Mouse (Mus musculus): ENCODE measurements at regions not wholly inside any gene's neighbourhood (a gene's known extent, or its start where the extent isn't known, plus 50 kb on each side); places are given as distances from the start of the nearest gene placed in this dataset.

DNA sequence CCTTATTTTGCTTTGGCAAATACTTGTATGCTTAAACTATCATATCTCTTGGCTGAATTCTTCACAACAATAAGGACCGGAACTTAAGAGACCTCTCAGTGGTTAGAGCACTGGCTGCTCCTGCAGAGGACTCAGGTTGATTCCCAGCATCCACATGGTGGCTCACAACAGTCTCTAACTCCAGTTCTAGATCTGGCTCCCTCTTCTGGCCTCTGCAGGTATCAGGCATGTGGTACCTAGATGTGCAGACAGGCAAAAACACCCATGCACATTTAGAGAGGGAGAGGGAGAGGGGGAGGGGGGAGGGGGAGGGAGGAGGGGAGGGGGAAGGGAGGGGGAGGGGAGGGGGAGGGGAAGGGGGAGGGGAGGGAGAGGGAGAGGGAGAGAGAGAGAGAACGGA is 80.0 kb upstream of the Sfswap start:
- no peak overlapping the region for H3K27ac ChIP-seq
- no peak for ATAC-seq (ENCODE audit: insufficient read depth)
- 62% methylated on average over 2 of the region's 2 CpGs for WGBS (ENCODE audit: insufficient replicate concordance)
- no peak overlapping the region for H3K9ac ChIP-seq (replicated peaks)
- H3K27me3 ChIP-seq (ENCODE audit: control insufficient read depth, insufficient read depth, low read length), result no peaks in the 10 kb centered on the region
- no peak overlapping the region for H3K4me2 ChIP-seq (ENCODE audit: low read depth)
- TF ChIP-seq CTCF (IDR thresholded peaks at IDR 0.05; ENCODE audit: low read depth) (no peak), EP300 (IDR thresholded peaks at IDR 0.05; ENCODE audit: low read depth) (no peak)
- no peaks in the 10 kb centered on the region for H3K9me3 ChIP-seq (ENCODE audit: control insufficient read depth, low read length)
- H3K36me3 ChIP-seq (replicated peaks; ENCODE audit: control insufficient read depth, insufficient read depth, low read depth), result no peaks in the 10 kb centered on the region
- no peak for DNase-seq (ENCODE audit: low read depth in 3 of 3, low spot score in 3 of 3)
- no peaks in the 10 kb centered on the region for H3K4me1 ChIP-seq (replicated peaks; ENCODE audit: control insufficient read depth in 2 of 2, insufficient read depth in 2 of 2, low read length in 1 of 2)
- no peak overlapping the region for H3K4me3 ChIP-seq (ENCODE audit: insufficient read depth in 1 of 2, low read depth in 2 of 2, low read length in 2 of 2)

DNA sequence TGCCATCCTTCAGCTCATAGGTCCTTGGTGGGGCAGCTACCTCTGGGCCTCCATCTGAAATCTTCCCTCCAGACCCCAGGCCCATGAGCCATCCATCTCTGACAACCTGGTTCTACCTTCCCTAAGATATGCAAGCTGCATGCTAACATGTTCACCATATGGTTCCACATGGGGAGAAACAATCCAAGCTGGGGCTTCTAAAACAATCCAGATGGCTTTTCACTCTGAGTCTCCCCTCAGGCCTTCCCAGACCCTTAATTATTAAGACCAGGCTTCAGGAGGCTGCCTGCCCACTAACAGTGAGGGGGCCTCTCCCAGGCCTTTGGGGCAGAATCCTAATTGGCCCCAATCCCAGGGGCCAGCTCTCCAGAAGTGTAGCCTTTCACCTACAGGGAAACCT is 71.1 kb upstream of the Sfswap start:
- no peak overlapping the region for H3K9ac ChIP-seq (replicated peaks)
- H3K9me3 ChIP-seq (ENCODE audit: control insufficient read depth, low read length), result no peaks in the 10 kb centered on the region
- DNase-seq (ENCODE audit: low read depth in 3 of 3, low spot score in 3 of 3), result no peak
- no peaks in the 10 kb centered on the region for H3K27me3 ChIP-seq (ENCODE audit: control insufficient read depth, insufficient read depth, low read length)
- no peak for TF ChIP-seq CTCF (IDR thresholded peaks at IDR 0.05; ENCODE audit: low read depth)
- TF ChIP-seq EP300 (IDR thresholded peaks at IDR 0.05; ENCODE audit: low read depth), result no peak
- no peak overlapping the region for H3K4me3 ChIP-seq (ENCODE audit: insufficient read depth in 1 of 2, low read depth in 2 of 2, low read length in 2 of 2)
- H3K4me2 ChIP-seq (ENCODE audit: low read depth), result no peak overlapping the region
- no peak for ATAC-seq (ENCODE audit: insufficient read depth)
- no peaks in the 10 kb centered on the region for H3K36me3 ChIP-seq (replicated peaks; ENCODE audit: control insufficient read depth, insufficient read depth, low read depth)
- no peaks in the 10 kb centered on the region for H3K4me1 ChIP-seq (replicated peaks; ENCODE audit: control insufficient read depth in 2 of 2, insufficient read depth in 2 of 2, low read length in 1 of 2)
- H3K27ac ChIP-seq, result no peak overlapping the region

DNA sequence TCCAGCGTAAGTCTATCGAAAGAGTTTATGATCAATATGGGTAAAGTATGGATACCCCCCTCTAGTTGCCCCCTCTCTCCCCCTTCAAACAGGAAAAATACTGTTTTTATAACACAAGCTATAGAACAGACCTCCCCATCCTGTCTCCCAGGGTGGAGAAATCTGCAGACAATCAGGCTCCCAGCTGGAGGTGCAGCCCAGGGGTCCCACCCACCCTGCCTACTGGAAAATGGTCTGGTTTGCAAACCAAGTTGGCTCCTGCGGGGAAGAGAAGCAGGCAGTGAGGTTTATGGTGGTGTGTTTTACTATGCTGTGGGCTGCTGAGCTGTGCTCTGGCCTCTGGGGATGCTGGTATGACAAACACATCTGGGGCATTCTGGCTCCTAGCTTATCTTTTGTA is 70.7 kb upstream of the Sfswap start:
- DNase-seq (ENCODE audit: low read depth in 3 of 3, low spot score in 3 of 3) (no peak), ATAC-seq (ENCODE audit: insufficient read depth) (no peak)
- no peak overlapping the region for H3K9ac ChIP-seq (replicated peaks)
- H3K4me1 ChIP-seq (replicated peaks; ENCODE audit: control insufficient read depth in 2 of 2, insufficient read depth in 2 of 2, low read length in 1 of 2), result no peaks in the 10 kb centered on the region
- 61% methylated on average over 3 of the region's 3 CpGs for WGBS (ENCODE audit: insufficient replicate concordance)
- TF ChIP-seq EP300 (IDR thresholded peaks at IDR 0.05; ENCODE audit: low read depth), result no peak
- TF ChIP-seq CTCF (IDR thresholded peaks at IDR 0.05; ENCODE audit: low read depth), result no peak
- H3K4me3 ChIP-seq (ENCODE audit: insufficient read depth in 1 of 2, low read depth in 2 of 2, low read length in 2 of 2), result no peak overlapping the region
- no peak overlapping the region for H3K27ac ChIP-seq
- no peak overlapping the region for H3K4me2 ChIP-seq (ENCODE audit: low read depth)
- no peaks in the 10 kb centered on the region for H3K36me3 ChIP-seq (replicated peaks; ENCODE audit: control insufficient read depth, insufficient read depth, low read depth)
- no peaks in the 10 kb centered on the region for H3K9me3 ChIP-seq (ENCODE audit: control insufficient read depth, low read length)
- H3K27me3 ChIP-seq (ENCODE audit: control insufficient read depth, insufficient read depth, low read length), result no peaks in the 10 kb centered on the region

DNA sequence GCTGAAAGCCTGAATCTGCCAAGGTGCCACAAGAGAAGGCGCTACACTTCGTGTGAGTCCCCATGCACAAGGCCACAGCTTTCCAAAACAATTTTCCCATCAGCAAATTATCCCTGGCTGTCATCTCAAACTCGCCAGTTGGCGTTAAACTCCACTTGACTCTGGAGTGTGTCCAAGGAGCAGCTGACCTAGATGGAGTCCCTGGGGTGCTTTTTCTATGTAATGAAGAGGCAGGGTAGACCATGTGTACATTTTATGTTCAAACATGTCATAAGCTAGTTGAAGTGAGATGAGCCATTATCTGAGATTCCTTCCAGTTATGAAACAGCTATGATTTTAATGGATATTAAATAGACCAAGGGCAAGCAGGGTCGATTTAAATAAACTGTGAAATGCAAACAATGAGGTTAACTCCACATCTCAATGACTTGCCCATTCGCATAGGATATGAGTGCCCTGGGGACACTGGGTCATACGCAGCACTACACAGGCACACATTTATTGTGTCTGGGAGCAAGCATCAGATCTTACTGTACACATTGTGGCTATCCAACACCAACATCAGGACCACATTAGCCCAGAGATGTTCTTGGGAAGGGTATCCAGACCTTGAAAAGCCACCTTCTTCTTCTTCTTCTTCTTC is 51.0 kb upstream of the Sfswap start:
- H3K4me2 ChIP-seq (ENCODE audit: low read depth), result no peak overlapping the region
- WGBS (ENCODE audit: insufficient replicate concordance), result 49% methylated on average over 7 of the region's 7 CpGs
- H3K9me3 ChIP-seq (ENCODE audit: control insufficient read depth, low read length), result no peaks in the 10 kb centered on the region
- H3K4me1 ChIP-seq (replicated peaks; ENCODE audit: control insufficient read depth in 2 of 2, insufficient read depth in 2 of 2, low read length in 1 of 2), result no peaks in the 10 kb centered on the region
- H3K27me3 ChIP-seq (ENCODE audit: control insufficient read depth, insufficient read depth, low read length), result no peaks in the 10 kb centered on the region
- H3K27ac ChIP-seq, result no peak overlapping the region
- no peak overlapping the region for H3K4me3 ChIP-seq (ENCODE audit: insufficient read depth in 1 of 2, low read depth in 2 of 2, low read length in 2 of 2)
- no peaks in the 10 kb centered on the region for H3K36me3 ChIP-seq (replicated peaks; ENCODE audit: control insufficient read depth, insufficient read depth, low read depth)
- H3K9ac ChIP-seq (replicated peaks), result no peak overlapping the region
- TF ChIP-seq CTCF (IDR thresholded peaks at IDR 0.05; ENCODE audit: low read depth) (no peak), EP300 (IDR thresholded peaks at IDR 0.05; ENCODE audit: low read depth) (no peak)
- ATAC-seq (ENCODE audit: insufficient read depth) (no peak), DNase-seq (ENCODE audit: low read depth in 3 of 3, low spot score in 3 of 3) (no peak)

Data from liver, embryonic 14.5 days (tissue).